Mouse (Mus musculus) embryonic facial prominence, embryonic 11.5 days (tissue): ENCODE measurements at regions not wholly inside any gene's neighbourhood (a gene's known extent, or its start where the extent isn't known, plus 50 kb on each side); places are given as distances from the start of the nearest gene placed in this dataset.

Experiments
- ATAC-seq: fragments of 200-750 bp; cut with Nextera tagmentation; replicated peaks from 2 replicates; pipeline ENCODE4 v1.8.0; 2017; ENCODE audit warnings: low read depth; ENCODE audit not compliant: insufficient number of reproducible peaks, low FRiP score, low TSS enrichment
- DNase-seq: peaks from one replicate; pipeline ENCODE4 v3.0.0-alpha.2; 2015; ENCODE audit warnings: low spot score
- H3K27ac ChIP-seq: fragments of 300-500 bp; sonication (generic); replicated peaks from 2 replicates; pipeline ENCODE4 v1.5.1; 2014; ENCODE audit warnings: mild to moderate bottlenecking, low read depth, low read length, control low read depth
- H3K27me3 ChIP-seq: fragments of 300-500 bp; sonication (generic); 2 replicates; pipeline ENCODE4 v1.6.1; 2014; ENCODE audit warnings: mild to moderate bottlenecking, low read length, moderate library complexity, mixed read lengths; ENCODE audit not compliant: control insufficient read depth, insufficient read depth
- H3K36me3 ChIP-seq: fragments of 300-500 bp; sonication (generic); replicated peaks from 2 replicates; pipeline ENCODE4 v1.6.1; 2014; ENCODE audit warnings: low read depth, mild to moderate bottlenecking, low read length, moderate library complexity, mixed read lengths; ENCODE audit not compliant: control insufficient read depth, insufficient read depth
- H3K4me1 ChIP-seq: fragments of 300-500 bp; sonication (generic); 2 replicates; pipeline ENCODE4 v1.6.1; 2014; ENCODE audit warnings: low read length, mixed read lengths; ENCODE audit not compliant: control insufficient read depth, insufficient read depth
- H3K4me2 ChIP-seq: fragments of 300-500 bp; sonication (generic); 2 replicates; pipeline ENCODE4 v1.6.1; 2014; ENCODE audit warnings: low read depth, mild to moderate bottlenecking, control low read depth, low read length, moderate library complexity
- H3K4me3 ChIP-seq: fragments of 300-500 bp; sonication (generic); 2 replicates; pipeline ENCODE4 v1.5.1; 2014; ENCODE audit warnings: low read depth, low read length, control low read depth
- H3K9ac ChIP-seq: fragments of 300-500 bp; sonication (generic); replicated peaks from 2 replicates; pipeline ENCODE4 v1.6.1; 2014; ENCODE audit warnings: mild to moderate bottlenecking, control low read depth, low read length
- H3K9me3 ChIP-seq: fragments of 300-500 bp; sonication (generic); replicated peaks from 2 replicates; pipeline ENCODE4 v1.6.1; 2016; ENCODE audit warnings: mild to moderate bottlenecking, low read length, inconsistent platforms, mixed read lengths; ENCODE audit not compliant: control insufficient read depth
- WGBS: fragments of 180-500 bp; shearing (Covaris S2); extraction: QIAGEN DNeasy Blood & Tissue Kit; methylation state at CpG from one replicate; pipeline ENCODE4 v1.1.7; 2014; 5-methylcytosine and 5-hydroxymethylcytosine counted together

DNA sequence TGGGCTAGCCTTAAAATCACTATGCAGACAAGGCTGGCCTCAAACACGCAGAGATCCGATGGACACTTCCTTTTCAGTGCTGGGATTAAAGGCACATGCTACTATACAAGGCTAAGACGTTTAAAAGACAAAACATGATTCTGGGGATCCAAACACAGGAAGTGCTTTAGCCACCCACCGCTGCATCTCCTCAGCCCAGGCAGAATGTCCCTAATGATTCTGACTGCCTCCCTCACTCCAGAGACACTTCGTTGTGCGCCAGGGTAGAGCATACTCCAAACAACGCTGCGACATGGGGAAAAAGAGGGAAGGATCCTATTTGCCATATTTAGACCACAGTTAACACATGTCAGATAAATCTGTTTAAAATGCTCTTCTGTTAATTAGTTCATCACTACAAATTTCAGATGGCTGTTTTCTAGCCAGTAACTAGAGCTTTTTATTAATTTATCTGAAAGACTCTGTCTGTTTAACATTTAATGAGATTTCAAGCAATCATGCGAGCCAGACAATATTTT, 443.5 kb downstream of the Kif2b start:
- Histone ChIP-seq H3K4me1 (no peaks in the 10 kb centered on the region), H3K4me3 (no peak overlapping the region), H3K36me3 (no peaks in the 10 kb centered on the region), H3K9ac (no peak overlapping the region), H3K4me2 (no peak overlapping the region), H3K9me3 (no peaks in the 10 kb centered on the region), H3K27me3 (no peaks in the 10 kb centered on the region), H3K27ac (no peak overlapping the region)
- DNase-seq (no peak), ATAC-seq (no peak)
- 67% methylated on average over 9 of the region's 9 CpGs for WGBS

DNA sequence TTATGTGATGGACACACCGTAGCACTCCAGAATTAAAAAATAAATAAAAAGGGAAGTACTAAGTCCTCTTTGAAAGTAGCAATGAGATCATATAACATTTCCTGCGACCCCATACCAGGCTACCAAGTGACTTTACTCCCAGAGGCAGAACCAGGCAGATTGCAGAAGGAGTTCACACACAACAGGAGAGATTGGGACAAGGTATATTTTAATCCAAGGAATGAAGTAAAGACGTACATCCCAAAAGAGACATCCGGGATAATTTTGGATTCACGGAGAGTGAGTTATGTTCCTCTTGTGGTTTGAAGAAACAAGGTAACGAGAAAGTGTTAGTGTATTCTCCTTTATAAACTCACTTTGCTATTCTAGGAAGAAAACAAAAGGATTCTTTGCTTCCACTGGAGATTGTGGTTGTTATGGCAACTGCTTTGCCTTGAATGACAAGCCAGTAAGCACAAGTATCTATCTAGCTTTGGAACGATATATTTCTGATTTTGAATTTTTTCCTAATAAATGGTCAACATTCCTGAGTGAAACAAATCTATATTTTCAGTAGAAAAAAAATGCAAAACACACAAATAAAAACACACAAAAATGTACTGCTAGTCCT, 444.5 kb downstream of the Kif2b start:
- no peak overlapping the region for H3K4me2 ChIP-seq
- no peaks in the 10 kb centered on the region for H3K27me3 ChIP-seq
- no peak overlapping the region for H3K27ac ChIP-seq
- ATAC-seq (no peak), DNase-seq (no peak)
- H3K9ac ChIP-seq = no peak overlapping the region
- H3K9me3 ChIP-seq = no peaks in the 10 kb centered on the region
- no peak overlapping the region for H3K4me3 ChIP-seq
- H3K36me3 ChIP-seq = no peaks in the 10 kb centered on the region
- 70% methylated on average over 7 of the region's 7 CpGs for WGBS
- H3K4me1 ChIP-seq = no peaks in the 10 kb centered on the region

DNA sequence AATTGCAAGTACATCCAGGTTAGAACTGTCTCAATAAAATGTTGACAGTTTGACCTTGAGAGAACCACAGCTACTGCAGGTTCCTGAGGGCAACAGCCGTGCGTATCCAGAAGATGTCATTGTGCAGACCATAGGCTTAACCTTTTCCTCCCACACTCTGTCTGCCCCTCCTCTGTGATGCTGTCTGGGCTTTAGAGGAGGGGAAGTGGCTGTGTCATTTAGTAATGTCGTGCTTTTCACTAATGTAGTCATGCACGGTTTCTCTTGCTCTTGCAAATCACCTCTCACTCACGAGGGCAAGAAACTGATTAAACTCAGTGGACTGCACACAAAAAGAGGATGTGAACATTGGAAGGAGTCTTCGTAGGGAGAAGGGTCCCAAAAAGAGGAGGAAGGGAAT, 443.8 kb upstream of the Tom1l1 start:
- H3K9ac ChIP-seq = no peak overlapping the region

DNA sequence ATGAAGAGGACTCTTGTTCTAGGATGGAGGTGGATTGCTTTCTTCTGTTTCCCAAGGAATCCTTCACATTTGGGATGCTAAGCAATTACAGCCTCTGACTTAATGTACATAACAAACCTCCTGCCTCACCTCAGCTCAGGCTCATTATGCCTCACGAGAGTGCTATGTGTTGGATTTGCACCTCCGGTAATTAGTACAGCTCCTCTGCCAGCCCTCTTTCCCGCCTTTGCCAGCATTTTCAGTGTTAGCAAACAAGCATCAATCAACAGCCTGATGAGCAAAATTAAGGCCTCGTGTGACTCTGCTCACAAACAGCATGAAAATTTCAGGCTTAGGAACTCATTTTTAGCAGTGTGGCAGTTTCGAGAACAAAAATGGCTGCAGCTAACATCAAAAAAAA, 410.0 kb upstream of the Tom1l1 start:
- H3K27me3 ChIP-seq = no peaks in the 10 kb centered on the region
- no peaks in the 10 kb centered on the region for H3K36me3 ChIP-seq
- 53% methylated on average over 5 of the region's 5 CpGs for WGBS
- H3K4me1 ChIP-seq = no peaks in the 10 kb centered on the region
- no peaks in the 10 kb centered on the region for H3K9me3 ChIP-seq
- ATAC-seq (no peak), DNase-seq (no peak)
- no peak overlapping the region for H3K9ac ChIP-seq
- H3K4me2 ChIP-seq = no peak overlapping the region
- H3K4me3 ChIP-seq = no peak overlapping the region
- no peak overlapping the region for H3K27ac ChIP-seq

More for the DNA sequence above, 443.8 kb upstream of the Tom1l1 start:
- WGBS = 42% methylated on average over 6 of the region's 6 CpGs
- Histone ChIP-seq H3K27ac (no peak overlapping the region), H3K4me1 (no peaks in the 10 kb centered on the region), H3K36me3 (no peaks in the 10 kb centered on the region), H3K27me3 (no peaks in the 10 kb centered on the region), H3K9me3 (no peaks in the 10 kb centered on the region), H3K4me2 (no peak overlapping the region), H3K4me3 (no peak overlapping the region)
- DNase-seq = no peak
- no peak for ATAC-seq

DNA sequence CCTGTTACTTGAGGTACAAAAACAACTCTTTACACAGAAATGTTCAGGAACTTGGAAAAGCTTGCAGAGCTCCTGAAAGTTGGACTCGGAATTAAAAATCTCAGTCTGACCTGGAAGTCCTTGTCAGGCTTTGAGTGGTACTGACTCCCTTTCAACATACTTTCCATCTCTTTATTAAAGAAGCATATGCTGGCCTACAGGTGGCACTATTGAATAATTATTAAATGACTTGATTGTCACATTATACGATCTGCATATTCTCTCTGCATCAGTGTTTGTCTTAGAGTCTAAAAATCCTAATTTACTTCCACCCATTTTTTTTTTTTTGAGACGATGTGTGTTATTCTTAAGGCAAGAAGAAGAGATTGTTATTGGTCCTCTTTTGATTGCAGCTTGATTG, 409.4 kb upstream of the Tom1l1 start:
- 64% methylated on average over 3 of the region's 3 CpGs for WGBS
- H3K9ac ChIP-seq = no peak overlapping the region
- no peaks in the 10 kb centered on the region for H3K4me1 ChIP-seq
- no peak overlapping the region for H3K4me2 ChIP-seq
- no peak overlapping the region for H3K4me3 ChIP-seq
- no peaks in the 10 kb centered on the region for H3K9me3 ChIP-seq
- H3K27me3 ChIP-seq = no peaks in the 10 kb centered on the region
- DNase-seq = no peak
- no peaks in the 10 kb centered on the region for H3K36me3 ChIP-seq
- H3K27ac ChIP-seq = no peak overlapping the region
- no peak for ATAC-seq

DNA sequence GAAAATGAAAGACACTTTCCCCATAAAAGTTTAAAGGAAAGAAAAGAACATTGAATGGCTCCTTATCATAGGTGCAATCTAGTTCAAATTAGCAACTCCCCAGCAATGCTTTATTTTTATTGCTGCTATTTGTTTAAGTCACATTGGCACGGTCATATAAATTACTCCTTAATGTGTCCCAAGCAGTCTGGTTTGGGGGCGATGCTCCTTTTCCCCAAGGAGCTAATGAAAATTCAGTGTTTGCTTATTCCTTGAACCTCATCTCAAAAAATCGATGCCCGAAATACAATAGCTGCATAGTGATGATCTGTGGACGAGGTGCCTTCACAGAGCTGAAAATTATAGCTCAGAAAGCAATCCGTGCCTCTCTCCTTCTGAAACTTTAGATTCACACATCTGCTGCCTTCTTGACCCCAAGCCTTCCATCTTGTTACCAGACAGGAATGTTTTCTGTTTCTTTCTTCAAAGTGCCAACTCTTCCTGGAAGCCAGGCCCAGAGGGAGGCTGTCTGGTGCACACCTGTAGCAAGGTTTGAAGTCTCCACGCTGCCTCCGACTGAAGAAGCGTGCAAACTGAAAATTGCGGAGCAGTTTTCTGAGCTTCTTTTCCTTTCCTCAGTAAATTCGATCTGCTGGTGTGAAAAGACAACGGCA, 408.0 kb upstream of the Tom1l1 start:
- no peak overlapping the region for H3K9ac ChIP-seq
- ATAC-seq = no peak
- H3K4me2 ChIP-seq = no peak overlapping the region
- no peaks in the 10 kb centered on the region for H3K27me3 ChIP-seq
- H3K27ac ChIP-seq = no peak overlapping the region
- no peak overlapping the region for H3K4me3 ChIP-seq
- no peaks in the 10 kb centered on the region for H3K4me1 ChIP-seq
- no peaks in the 10 kb centered on the region for H3K36me3 ChIP-seq
- DNase-seq = no peak
- WGBS = 53% methylated on average over 12 of the region's 12 CpGs
- H3K9me3 ChIP-seq = no peaks in the 10 kb centered on the region

DNA sequence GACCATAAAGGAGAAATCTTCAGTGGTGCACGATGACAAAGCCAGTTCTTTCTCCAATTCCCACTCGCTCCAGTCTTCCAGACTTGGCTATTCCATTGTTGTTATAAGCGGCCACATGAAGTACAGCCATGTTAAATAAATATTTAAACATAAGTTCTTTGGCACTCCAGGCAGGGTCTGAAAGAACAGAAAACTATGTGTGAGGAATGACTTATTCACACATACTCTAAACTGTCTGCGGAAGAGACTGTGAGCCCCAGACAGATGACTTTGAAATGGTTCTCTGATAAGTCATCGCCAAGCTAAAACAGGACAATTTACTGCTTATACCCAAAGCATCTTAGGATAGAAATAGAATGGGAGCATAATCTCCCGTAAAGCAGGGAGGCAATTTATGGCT, 377.2 kb upstream of the Tom1l1 start:
- no peaks in the 10 kb centered on the region for H3K4me1 ChIP-seq
- no peak for ATAC-seq
- no peak overlapping the region for H3K9ac ChIP-seq
- no peak overlapping the region for H3K4me2 ChIP-seq
- H3K27me3 ChIP-seq = no peaks in the 10 kb centered on the region
- 78% methylated on average over 6 of the region's 6 CpGs for WGBS
- H3K36me3 ChIP-seq = no peaks in the 10 kb centered on the region
- H3K9me3 ChIP-seq = no peaks in the 10 kb centered on the region
- no peak overlapping the region for H3K4me3 ChIP-seq
- H3K27ac ChIP-seq = no peak overlapping the region
- no peak for DNase-seq

DNA sequence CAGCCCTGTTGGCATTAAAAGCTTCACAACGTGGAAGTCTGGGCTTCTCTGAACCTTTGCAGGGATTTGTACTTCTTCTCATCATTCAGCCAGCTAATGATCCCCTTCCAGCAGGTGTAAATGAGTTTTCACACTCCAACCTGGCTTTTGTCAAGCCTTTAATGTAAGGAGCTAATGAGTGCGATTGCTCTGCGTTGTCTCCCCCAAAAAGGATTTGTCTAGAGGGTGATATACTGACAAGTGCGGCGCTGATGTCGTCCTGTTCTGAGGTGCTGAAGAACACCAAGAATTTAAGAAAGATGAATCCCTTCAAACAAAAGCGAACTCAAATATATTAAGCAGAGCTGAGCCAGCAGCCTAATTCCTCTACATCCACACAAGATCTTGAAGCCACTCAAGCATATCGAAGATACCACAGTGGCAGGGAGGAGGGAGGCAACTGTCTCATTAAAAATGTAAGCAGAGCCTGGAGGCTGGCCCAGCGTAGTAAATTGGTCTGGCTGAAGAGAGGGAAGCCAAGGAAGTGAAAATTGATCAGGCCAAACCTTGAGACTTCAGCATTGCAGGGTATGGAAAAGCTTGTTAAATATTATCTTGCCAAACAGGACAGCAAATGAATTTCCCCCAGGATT, 368.9 kb upstream of the Tom1l1 start:
- Histone ChIP-seq H3K4me2 (no peak overlapping the region), H3K9me3 (no peaks in the 10 kb centered on the region), H3K36me3 (no peaks in the 10 kb centered on the region), H3K4me1 (no peaks in the 10 kb centered on the region), H3K9ac (no peak overlapping the region), H3K27ac (no peak overlapping the region), H3K27me3 (no peaks in the 10 kb centered on the region), H3K4me3 (no peak overlapping the region)
- DNase-seq (peak; percentile 4), ATAC-seq (no peak)
- 66% methylated on average over 9 of the region's 9 CpGs for WGBS
